Mouse (Mus musculus): Measurements from ENCODE around the gene Arhgap22. TPM values are rescaled to one million over a fixed set of nuclear protein-coding genes. Genes with fewer than 3 reads are reported as not detected.

The Arhgap22 gene
- total and polyA plus RNA-seq, 3 experiments = 0.17 to 0.39 (median 0.29) TPM

- DNase-seq (ENCODE audit: extremely low read depth) = no peak
- peaks cover 6% of the 10 kb centered on the region for H3K27me3 ChIP-seq (replicated peaks)
- no peak overlapping the region for H3K9ac ChIP-seq (ENCODE audit: insufficient read depth, low read depth)
- TF ChIP-seq SMC3 (IDR thresholded peaks at IDR 0.05; ENCODE audit: low read depth, low read length) (peak; percentile 46), CTCF (conservative IDR thresholded peaks at IDR 0.05 in 1 of 2, IDR thresholded peaks at IDR 0.05 in 1 of 2; ENCODE audit: low read depth in 2 of 2, low read length in 2 of 2) (peak in 1 of 2 experiments; percentile 68; a peak in 2 of 4 replicates), RAD21 (IDR thresholded peaks at IDR 0.05; ENCODE audit: low read depth, low read length) (peak; percentile 59), ELF1 (IDR thresholded peaks at IDR 0.05; ENCODE audit: low read depth, low read length) (no peak)
- dilution Hi-C loops (cut with MboI; ENCODE audit: extremely low pct_ligation_motif_present, extremely low pct_unique_long_range_greater_than_20kb, low sequenced_read_pairs) (no loop called here), in situ Hi-C loops (cut with MboI; ENCODE audit: low pct_ligation_motif_present, low pct_unique_long_range_greater_than_20kb, low sequenced_read_pairs) (no loop called here)
- no peak overlapping the region for H3K27ac ChIP-seq (ENCODE audit: insufficient read depth, low read depth)
- H3K4me3 ChIP-seq (replicated peaks in 1 of 3; ENCODE audit: low read depth in 2 of 3, low read length in 2 of 3, poor library complexity in 1 of 3) = no peak overlapping the region
- H3K4me2 ChIP-seq (ENCODE audit: insufficient read depth, low read depth, poor library complexity, severe bottlenecking) = no peak overlapping the region
- H3K79me2 ChIP-seq (replicated peaks; ENCODE audit: control insufficient read depth, extremely low read depth, insufficient read depth, poor library complexity, severe bottlenecking) = no peaks in the 10 kb centered on the region
- H3K4me1 ChIP-seq (ENCODE audit: control insufficient read depth in 1 of 2, insufficient read depth in 2 of 2) = peaks cover 20 to 43% of the 10 kb centered on the region in 2 experiments
- no peaks in the 10 kb centered on the region for H3K36me3 ChIP-seq (replicated peaks in 1 of 2; ENCODE audit: control insufficient read depth in 1 of 2, insufficient read depth in 1 of 2, low read length in 1 of 2)
- no peaks in the 10 kb centered on the region for H3K9me3 ChIP-seq (replicated peaks; ENCODE audit: low read length)
These were observed 124.9 kb downstream of the Arhgap22 start for GRCm38 (mm10) chr14:33338684-33339083.

- in situ Hi-C loops (cut with MboI; ENCODE audit: low pct_ligation_motif_present, low pct_unique_long_range_greater_than_20kb, low sequenced_read_pairs) = no loop called here
- no peak overlapping the region for H3K9ac ChIP-seq (ENCODE audit: insufficient read depth, low read depth)
- no peak overlapping the region for H3K27ac ChIP-seq (ENCODE audit: insufficient read depth, low read depth)
- H3K4me1 ChIP-seq (ENCODE audit: control insufficient read depth in 1 of 2, insufficient read depth in 2 of 2) = peaks cover 3 to 13% of the 10 kb centered on the region in 2 experiments; a peak in 3 of 4 replicates
- no peak overlapping the region; the same call in 1 of the 2 replicates for H3K4me2 ChIP-seq (ENCODE audit: insufficient read depth, low read depth, poor library complexity, severe bottlenecking)
- dilution Hi-C loops (cut with MboI; ENCODE audit: extremely low pct_ligation_motif_present, extremely low pct_unique_long_range_greater_than_20kb, low sequenced_read_pairs) = no loop called here
- no peaks in the 10 kb centered on the region for H3K79me2 ChIP-seq (replicated peaks; ENCODE audit: control insufficient read depth, extremely low read depth, insufficient read depth, poor library complexity, severe bottlenecking)
- TF ChIP-seq RCOR1 (conservative IDR thresholded peaks at IDR 0.05; ENCODE audit: low read depth, low read length) = no peak
- TF ChIP-seq UBTF (IDR thresholded peaks at IDR 0.05; ENCODE audit: low read depth, low read length) = no peak
- no peak for TF ChIP-seq NELFE (IDR thresholded peaks at IDR 0.05; ENCODE audit: low read depth, low read length)
- TF ChIP-seq MEF2A (IDR thresholded peaks at IDR 0.05; ENCODE audit: borderline replicate concordance, low read depth, low read length) = no peak
- no peak for TF ChIP-seq TCF12 (IDR thresholded peaks at IDR 0.05; ENCODE audit: low read depth, low read length)
- TF ChIP-seq POLR2AphosphoS2 (IDR thresholded peaks at IDR 0.05; ENCODE audit: low read depth, low read length) = no peak
- DNase-seq (ENCODE audit: extremely low read depth) = no peak
- H3K9me3 ChIP-seq (replicated peaks; ENCODE audit: low read length) = no peaks in the 10 kb centered on the region
- H3K4me3 ChIP-seq (replicated peaks in 1 of 3; ENCODE audit: low read depth in 2 of 3, low read length in 2 of 3, poor library complexity in 1 of 3) = no peak overlapping the region
- H3K27me3 ChIP-seq (replicated peaks) = peaks cover 6% of the 10 kb centered on the region
- no peaks in the 10 kb centered on the region for H3K36me3 ChIP-seq (replicated peaks in 1 of 2; ENCODE audit: control insufficient read depth in 1 of 2, insufficient read depth in 1 of 2, low read length in 1 of 2)
These were observed 129.4 kb downstream of the Arhgap22 start for GRCm38 (mm10) chr14:33343131-33343725.

- Histone ChIP-seq H3K4me2 (ENCODE audit: insufficient read depth, low read depth, poor library complexity, severe bottlenecking) (no peak overlapping the region), H3K36me3 (replicated peaks in 1 of 2; ENCODE audit: control insufficient read depth in 1 of 2, insufficient read depth in 1 of 2, low read length in 1 of 2) (no peaks in the 10 kb centered on the region), H3K79me2 (replicated peaks; ENCODE audit: control insufficient read depth, extremely low read depth, insufficient read depth, poor library complexity, severe bottlenecking) (no peaks in the 10 kb centered on the region), H3K4me3 (replicated peaks in 1 of 3; ENCODE audit: low read depth in 2 of 3, low read length in 2 of 3, poor library complexity in 1 of 3) (no peak overlapping the region), H3K9ac (ENCODE audit: insufficient read depth, low read depth) (no peak overlapping the region), H3K4me1 (ENCODE audit: control insufficient read depth in 1 of 2, insufficient read depth in 2 of 2) (peaks cover 0 to 18% of the 10 kb centered on the region in 2 experiments; a peak in 3 of 4 replicates), H3K27ac (ENCODE audit: insufficient read depth, low read depth) (no peak overlapping the region), H3K27me3 (replicated peaks) (peaks cover 6% of the 10 kb centered on the region), H3K9me3 (replicated peaks; ENCODE audit: low read length) (no peaks in the 10 kb centered on the region)
- in situ Hi-C loops (cut with MboI; ENCODE audit: low pct_ligation_motif_present, low pct_unique_long_range_greater_than_20kb, low sequenced_read_pairs) = no loop called here
- TF ChIP-seq KAT2A (IDR thresholded peaks at IDR 0.05; ENCODE audit: insufficient replicate concordance, low read length) = no peak
- no peak for DNase-seq (ENCODE audit: extremely low read depth)
- dilution Hi-C loops (cut with MboI; ENCODE audit: extremely low pct_ligation_motif_present, extremely low pct_unique_long_range_greater_than_20kb, low sequenced_read_pairs) = no loop called here
These were observed 132.7 kb downstream of the Arhgap22 start for GRCm38 (mm10) chr14:33346546-33346945.

Data from CH12.LX (cell line).